Mouse (Mus musculus) kidney, adult 18-20 months (tissue): ENCODE data around the gene Tmem88.
"Not testable (repeated sequence)": the region's sequence is repeated elsewhere in the genome, so short reads cannot be mapped to it uniquely, and the experiment has no call there.

ENCODE experiments used
- DNase-seq: peaks from one replicate; pipeline ENCODE4 v3.0.0; 2021

The Tmem88 gene

GRCm38 (mm10) chr11:69401987-69402386, 4.0 kb upstream of the Tmem88 start:
- DNase-seq = peak; percentile 14

GRCm38 (mm10) chr11:69401210-69401637, 3.2 kb upstream of the Tmem88 start:
- peak; percentile 91 for DNase-seq

GRCm38 (mm10) chr11:69400083-69400850, 2.2 kb upstream of the Tmem88 start:
- DNase-seq = no peak

GRCm38 (mm10) chr11:69399201-69400082, 1.4 kb upstream of the Tmem88 start:
- DNase-seq = peak; percentile 14

- no peak for DNase-seq
Observed at GRCm38 (mm10) chr11:69398486-69399200, 609 bp upstream of the Tmem88 start.

- no peak for DNase-seq
Observed at GRCm38 (mm10) chr11:69397581-69398057, 415 bp downstream of the Tmem88 start.

- peak; percentile 61 for DNase-seq
Observed at GRCm38 (mm10) chr11:69396772-69397171, 1.3 kb downstream of the Tmem88 start.

GRCm38 (mm10) chr11:69395634-69396373, 2.2 kb downstream of the Tmem88 start:
- DNase-seq = peak; percentile 97

GRCm38 (mm10) chr11:69395235-69395633, 2.8 kb downstream of the Tmem88 start, which contains the start of the genes Naa38 and Cyb5d1:
TSS of gene Naa38 (plus strand) at chr11:69395487.
TSS of gene Cyb5d1 (minus strand) at chr11:69395631.
- peak; percentile 94 for DNase-seq

- DNase-seq = not testable (repeated sequence)
Observed at GRCm38 (mm10) chr11:69394591-69395167, 3.4 kb downstream of the Tmem88 start.

GRCm38 (mm10) chr11:69390400-69391034, 7.5 kb downstream of the Tmem88 start:
- peak; percentile 63 for DNase-seq

GRCm38 (mm10) chr11:69389531-69390399, 8.3 kb downstream of the Tmem88 start:
- DNase-seq = peak; percentile 63

GRCm38 (mm10) chr11:69388680-69389079, 9.4 kb downstream of the Tmem88 start:
- no peak for DNase-seq

- DNase-seq = no peak
Observed at GRCm38 (mm10) chr11:69386758-69387157, 11.3 kb downstream of the Tmem88 start.

- peak; percentile 78 for DNase-seq
Observed at GRCm38 (mm10) chr11:69384979-69385378, 13.1 kb downstream of the Tmem88 start.

GRCm38 (mm10) chr11:69382478-69383105, 15.4 kb downstream of the Tmem88 start:
- DNase-seq = peak; percentile 17

GRCm38 (mm10) chr11:69381356-69381755, 16.7 kb downstream of the Tmem88 start:
- no peak for DNase-seq

- DNase-seq = no peak
Observed at GRCm38 (mm10) chr11:69379600-69379999, 18.4 kb downstream of the Tmem88 start.

GRCm38 (mm10) chr11:69377766-69378165, 20.3 kb downstream of the Tmem88 start:
- DNase-seq = peak; percentile 64

GRCm38 (mm10) chr11:69375646-69376045, 22.4 kb downstream of the Tmem88 start:
- no peak for DNase-seq
